Mouse (Mus musculus) hematopoietic multipotent progenitor cell, adult 10-12 weeks (in vitro differentiated cells): Measurements from ENCODE around the gene Igfn1. TPM values are rescaled to one million over a fixed set of nuclear protein-coding genes. Genes with fewer than 3 reads are reported as not detected.

Source experiments
- polyA plus RNA-seq: library from polyadenylated mRNA; stranded (reverse); fragments of >175 nt; gene quantifications from 2 replicates; pipeline ENCODE4 v1.2.3, GENCODE M21; 2012; ENCODE audit warnings: low replicate concordance

The Igfn1 gene
- 0.02 and 0.03 TPM in 2 replicates for polyA plus RNA-seq

GRCm38 (mm10) chr1:136006292-136006748, at the start of gene Igfn1:
Gene Igfn1 (minus strand): TSS chr1:136006342.

GRCm38 (mm10) chr1:136052547-136052946, 46.4 kb upstream of the Igfn1 start, which contains the start of gene Cacna1s:
Gene Cacna1s (plus strand): TSS chr1:136052750.

GRCm38 (mm10) chr1:136050312-136051012, 44.3 kb upstream of the Igfn1 start, which contains the start of gene Ascl5:
Gene Ascl5 (plus strand): TSS chr1:136050804.

GRCm38 (mm10) chr1:136007211-136008158, 1.3 kb upstream of the Igfn1 start, which contains the start of gene Tmem9:
Gene Tmem9 (plus strand): TSS chr1:136008150.

GRCm38 (mm10) chr1:135918644-135919407, 87.3 kb downstream of the Igfn1 start, which contains the start of gene Pkp1:
Gene Pkp1 (minus strand): TSS chr1:135919207.

Other genes with a start within 250 kb of the Igfn1 start
- 2.3 and 2.8 TPM in 2 replicates for gene Phlda3, start 240.2 kb downstream of the Igfn1 start, polyA plus RNA-seq
- gene Tnni1, start 226.9 kb downstream of the Igfn1 start, polyA plus RNA-seq = 0.42 TPM in 1 of 2 replicates, not detected in the other
- gene Lad1, start 187.7 kb downstream of the Igfn1 start, polyA plus RNA-seq = 3.9 and 6.1 TPM in 2 replicates
- 0.13 and 0.20 TPM in 2 replicates for gene Tnnt2, start 170.0 kb downstream of the Igfn1 start, polyA plus RNA-seq
- not detected in 2 replicates for gene Pkp1, start 87.1 kb downstream of the Igfn1 start, polyA plus RNA-seq
- gene Tmem9, start 1.8 kb upstream of the Igfn1 start, polyA plus RNA-seq = 7.1 and 12.5 TPM in 2 replicates
- gene Ascl5, start 44.5 kb upstream of the Igfn1 start, polyA plus RNA-seq = not detected in 2 replicates
- gene Cacna1s, start 46.4 kb upstream of the Igfn1 start, polyA plus RNA-seq = 11.2 and 17.2 TPM in 2 replicates
- gene Kif21b, start 125.0 kb upstream of the Igfn1 start, polyA plus RNA-seq = 110 and 148 TPM in 2 replicates
- gene Mroh3, start 206.5 kb upstream of the Igfn1 start, polyA plus RNA-seq = not detected in 2 replicates
- gene Inava, start 227.9 kb upstream of the Igfn1 start, polyA plus RNA-seq = 0.19 and 0.29 TPM in 2 replicates